Mouse (Mus musculus) fibroblast of lung, adult 2 months (primary cell): ENCODE measurements around the gene Cntn5.
"Not testable (repeated sequence)": the region's sequence is repeated elsewhere in the genome, so short reads cannot be mapped to it uniquely, and the experiment has no call there.

Source experiments
- DNase-seq: peaks from one replicate; pipeline ENCODE4 v3.0.0-alpha.2; 2011; ENCODE audit warnings: low read depth

Gene Cntn5

DNA sequence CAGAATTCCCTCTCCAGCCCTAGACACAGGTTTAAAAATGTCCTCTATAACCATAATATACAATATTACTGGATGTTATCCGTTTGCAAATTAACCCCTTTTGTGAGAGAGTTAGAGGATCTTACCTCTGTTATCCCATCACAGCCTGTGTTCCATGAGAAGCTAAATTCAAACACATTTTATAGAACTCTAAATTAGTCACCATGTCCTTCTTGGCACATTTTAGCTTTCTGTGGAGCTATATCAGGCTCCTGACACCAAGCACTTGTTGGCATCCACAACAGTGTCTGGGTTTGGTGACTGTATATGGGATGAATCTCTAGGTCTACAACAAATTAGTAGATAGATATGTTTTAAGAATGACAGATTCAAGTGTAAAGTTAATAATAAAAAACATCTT lies 253.9 kb downstream of the Cntn5 start:
- DNase-seq: no peak

DNA sequence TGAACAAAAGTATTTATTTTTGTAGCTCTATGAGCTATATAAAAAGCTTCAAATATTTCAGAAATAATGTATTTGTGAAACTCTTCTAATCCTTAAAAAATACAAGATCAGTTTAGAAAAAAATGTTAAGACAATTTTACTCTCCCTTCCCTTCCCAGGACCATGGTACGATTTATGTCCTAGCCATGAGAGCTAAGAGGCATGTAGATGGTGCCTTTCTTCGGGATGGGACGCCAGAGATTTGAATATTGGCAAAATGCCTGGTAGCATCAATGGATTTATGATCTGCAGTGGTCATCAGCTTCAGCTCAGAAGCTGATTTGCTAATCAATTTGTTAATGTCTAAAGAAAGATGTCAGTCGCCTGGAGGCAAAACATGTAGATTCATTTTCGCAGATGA lies 258.6 kb downstream of the Cntn5 start:
- no peak for DNase-seq

DNA sequence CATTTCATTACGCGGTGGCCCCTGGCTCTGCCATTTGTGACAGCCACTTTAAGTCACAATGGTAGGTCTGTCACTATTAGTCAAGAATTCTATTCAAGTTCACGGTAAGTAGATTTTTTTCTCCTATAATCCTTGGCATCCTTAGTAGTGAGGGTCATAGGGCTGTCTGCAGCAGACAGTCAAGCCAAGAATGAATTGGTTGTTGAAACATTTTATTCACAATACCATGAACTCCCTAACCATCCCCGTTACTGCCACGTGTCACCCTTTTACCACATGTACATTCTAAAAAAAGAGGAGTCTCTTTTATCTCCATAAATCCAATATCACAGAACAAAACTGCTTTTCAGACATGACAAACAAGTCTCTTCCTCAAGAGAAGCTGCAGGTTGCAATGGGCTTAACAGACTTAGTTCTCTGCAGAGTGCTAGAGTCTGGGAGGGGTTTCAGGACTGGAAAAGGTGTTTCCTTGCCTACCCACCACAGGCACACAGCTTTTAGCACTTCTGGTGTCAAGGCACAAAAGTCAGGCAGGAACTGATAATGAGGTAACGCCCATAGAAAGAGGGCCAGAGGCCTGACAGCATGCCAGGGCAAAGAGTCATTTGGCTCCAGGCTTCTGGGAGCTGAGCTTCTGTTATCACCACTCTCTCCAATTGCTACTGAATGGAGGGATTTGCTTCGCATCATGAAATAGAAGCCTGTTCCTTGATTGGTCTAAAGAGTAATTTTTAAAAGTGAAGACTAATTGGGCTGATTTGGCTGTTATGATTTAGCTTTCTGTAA lies 259.3 kb downstream of the Cntn5 start:
- no peak for DNase-seq

GRCm38 (mm10) chr9:10618036-10618435 lies 286.5 kb downstream of the Cntn5 start:
- DNase-seq: no peak

DNA sequence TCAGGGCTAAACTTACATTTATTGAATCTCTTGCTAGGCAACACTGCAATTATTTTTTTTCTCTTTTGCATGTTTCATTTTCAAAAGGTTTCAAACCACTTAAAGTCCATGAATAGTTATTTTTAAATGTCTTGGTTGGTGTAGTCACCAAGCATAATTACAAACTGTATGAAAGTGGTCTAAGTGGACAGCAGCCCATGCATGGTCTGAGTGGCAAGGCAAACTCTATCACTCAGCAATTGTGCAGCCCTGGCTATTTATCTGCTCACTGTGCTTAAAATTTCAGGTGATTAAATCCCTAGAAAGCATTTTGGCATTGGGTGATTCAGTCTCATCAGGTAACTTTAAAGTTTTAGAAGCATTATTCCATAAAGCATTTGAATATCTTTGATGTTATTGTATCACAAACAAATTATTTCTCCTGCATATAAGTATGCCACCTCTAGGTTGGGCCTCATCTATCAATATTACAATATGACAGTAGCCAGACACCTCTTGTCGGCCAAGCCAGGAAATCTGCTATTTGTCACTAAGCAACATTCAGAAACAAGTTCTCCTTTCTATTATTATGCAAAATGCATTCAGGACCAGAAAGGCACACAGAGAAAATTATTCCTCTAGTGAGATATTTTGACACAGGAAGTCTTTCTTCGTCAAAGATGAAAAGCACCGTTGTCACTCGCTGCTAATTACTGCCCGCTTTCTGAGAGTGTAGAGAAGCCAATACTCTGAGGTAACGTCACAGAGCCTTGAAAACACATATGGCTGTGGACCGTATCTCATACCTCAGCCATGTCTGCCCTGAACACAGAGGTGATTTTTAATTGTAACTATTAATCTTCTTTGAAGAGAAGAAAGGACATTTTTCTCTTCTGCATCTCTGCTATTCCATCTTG lies 329.0 kb downstream of the Cntn5 start:
- DNase-seq: no peak

DNA sequence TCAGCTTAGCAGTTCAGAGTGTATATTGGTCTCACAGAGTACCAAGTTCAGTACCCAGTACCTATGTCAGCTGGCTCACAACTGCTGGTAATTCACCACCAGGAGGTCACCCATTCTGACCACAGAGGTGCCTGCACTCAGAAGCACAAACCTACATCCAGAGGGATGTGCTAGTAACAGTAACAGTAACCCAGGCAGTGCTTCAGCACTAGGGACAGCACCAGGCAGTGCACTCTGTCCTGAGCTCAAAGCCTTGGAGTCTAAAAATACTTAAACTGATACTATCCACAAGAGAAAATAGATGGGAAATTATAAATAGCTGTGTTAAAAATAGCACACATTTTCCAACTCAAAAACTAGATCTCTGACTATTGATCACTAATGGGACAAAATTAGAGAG lies 334.7 kb downstream of the Cntn5 start:
- no peak for DNase-seq

DNA sequence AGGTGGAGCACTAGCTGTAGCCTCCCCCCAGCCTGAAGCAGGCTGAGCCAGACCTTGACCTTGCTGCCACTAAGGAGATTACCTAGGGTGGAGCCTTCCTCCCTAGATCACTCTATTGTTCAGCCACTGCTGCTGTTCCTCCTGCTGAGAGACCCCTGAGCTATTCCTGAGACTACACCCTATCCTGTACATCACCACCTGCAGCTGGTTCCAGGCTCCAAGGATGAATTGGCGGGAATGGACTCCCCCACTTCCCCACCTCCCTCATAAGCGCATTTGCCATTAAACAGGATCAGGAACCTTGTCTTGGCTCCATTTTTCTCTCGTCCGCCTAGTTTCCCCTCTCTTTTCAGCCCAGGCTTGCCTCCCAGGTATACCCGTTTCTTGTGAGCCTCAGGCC lies 363.7 kb downstream of the Cntn5 start:
- DNase-seq: not testable (repeated sequence)

DNA sequence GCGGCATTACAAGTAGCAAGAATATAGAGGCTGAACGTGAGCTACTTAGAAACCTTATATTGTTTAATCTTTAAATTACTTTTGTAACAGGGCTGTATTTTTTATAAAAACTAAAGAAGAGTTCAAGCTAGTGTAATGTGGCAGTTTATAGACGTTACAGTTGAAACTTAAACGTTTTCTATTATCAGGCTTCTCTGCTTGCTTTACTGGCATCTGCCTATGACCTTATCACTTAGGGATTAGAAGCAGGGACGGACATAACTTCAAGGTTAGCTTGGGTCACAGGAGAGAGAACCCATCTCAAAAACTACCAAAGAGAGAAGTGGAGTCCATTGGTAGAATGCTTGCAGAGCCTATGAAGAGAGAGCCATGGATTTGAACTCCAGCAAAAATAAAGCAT lies 372.3 kb downstream of the Cntn5 start:
- DNase-seq: no peak

DNA sequence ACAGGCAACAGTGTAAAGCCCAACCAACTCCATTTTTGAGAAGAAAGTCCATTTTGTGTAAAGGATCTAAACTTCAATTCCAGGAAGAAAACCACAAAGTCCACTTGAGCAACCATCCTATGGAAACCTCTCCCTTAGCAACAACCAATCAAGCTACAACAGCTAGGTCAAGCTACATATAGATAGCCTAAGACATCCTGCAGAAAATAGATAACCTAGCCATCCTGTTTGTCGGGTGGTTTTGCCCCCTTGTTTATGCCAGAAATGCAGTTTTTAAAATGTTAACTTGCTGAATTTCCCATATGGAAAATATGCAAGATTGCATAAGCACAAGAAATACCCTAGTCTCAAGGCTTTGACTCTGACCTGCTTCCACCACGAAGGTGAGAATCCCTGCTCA lies 373.5 kb downstream of the Cntn5 start:
- no peak for DNase-seq

- DNase-seq: no peak
Measured at GRCm38 (mm10) chr9:10529528-10529927, 375.0 kb downstream of the Cntn5 start.

DNA sequence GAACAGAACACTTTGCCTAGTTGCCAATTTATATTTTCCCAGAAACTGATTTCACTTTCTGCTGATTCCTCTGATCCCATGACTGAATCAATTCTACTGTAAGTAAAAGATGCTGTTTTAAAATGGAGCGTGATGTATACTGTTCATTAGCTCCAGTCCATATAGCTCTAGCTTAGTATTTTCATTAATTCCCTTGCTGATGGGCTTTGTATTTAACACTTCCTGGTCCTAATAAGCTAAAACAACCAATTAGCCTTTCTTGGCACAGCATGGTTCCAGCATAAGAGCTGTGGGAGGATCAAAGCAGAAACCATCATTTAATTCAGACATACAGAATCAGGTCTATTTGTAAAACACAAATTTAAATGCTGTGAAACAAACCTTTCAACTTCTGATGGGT lies 375.5 kb downstream of the Cntn5 start:
- DNase-seq: no peak

DNA sequence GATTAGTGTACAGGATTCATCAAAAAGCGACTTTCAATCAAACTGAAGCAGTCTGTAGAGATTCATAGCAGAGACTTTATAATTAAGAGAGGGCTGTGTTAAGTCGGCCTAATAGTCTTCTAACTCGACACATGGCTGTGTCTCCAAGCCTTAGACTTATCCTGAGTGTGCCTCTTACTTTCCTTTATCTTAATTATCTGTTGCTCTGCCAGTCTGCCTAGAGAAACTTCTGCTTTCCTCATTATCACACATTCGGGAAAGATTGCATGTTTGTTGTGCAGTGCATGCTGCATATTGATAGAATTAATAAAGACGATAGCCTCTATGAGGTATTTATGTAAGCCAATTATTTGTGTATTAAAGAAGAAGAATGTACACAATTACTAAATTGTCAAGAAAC lies 375.9 kb downstream of the Cntn5 start:
- DNase-seq: no peak

DNA sequence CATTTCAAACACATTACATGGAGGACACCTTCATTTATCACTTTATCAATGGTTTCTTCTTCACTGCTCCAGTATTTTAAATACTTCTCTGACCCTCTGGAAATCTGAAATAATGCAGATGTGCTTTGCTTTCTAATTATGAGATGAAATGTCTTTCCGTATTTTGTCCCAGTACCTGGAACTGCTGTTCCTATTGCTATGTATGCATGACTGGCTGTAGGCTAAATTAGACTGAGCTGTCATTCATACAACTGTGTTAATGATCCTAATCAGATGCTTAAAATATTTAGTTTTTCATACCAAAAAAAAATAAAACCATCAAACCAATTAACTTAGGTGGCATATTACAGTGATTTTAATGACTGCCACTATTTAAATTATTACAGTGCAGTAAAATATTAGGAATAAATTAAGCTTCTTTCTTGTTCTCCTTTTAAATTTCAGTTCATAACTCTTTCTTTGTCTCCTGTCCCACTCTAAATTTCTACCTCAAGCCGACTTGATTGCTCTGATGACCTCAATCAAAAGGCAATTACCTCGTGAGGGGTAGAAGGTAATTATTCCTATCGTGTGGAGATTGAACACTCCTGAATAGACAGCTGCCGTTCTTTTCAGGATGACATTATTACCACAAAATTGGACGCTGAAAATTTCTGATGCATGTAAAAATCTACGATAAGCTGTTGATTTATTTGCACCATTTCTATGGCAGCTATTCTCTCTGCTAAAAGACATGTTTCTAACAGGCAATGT lies 378.5 kb downstream of the Cntn5 start:
- DNase-seq: no peak

DNA sequence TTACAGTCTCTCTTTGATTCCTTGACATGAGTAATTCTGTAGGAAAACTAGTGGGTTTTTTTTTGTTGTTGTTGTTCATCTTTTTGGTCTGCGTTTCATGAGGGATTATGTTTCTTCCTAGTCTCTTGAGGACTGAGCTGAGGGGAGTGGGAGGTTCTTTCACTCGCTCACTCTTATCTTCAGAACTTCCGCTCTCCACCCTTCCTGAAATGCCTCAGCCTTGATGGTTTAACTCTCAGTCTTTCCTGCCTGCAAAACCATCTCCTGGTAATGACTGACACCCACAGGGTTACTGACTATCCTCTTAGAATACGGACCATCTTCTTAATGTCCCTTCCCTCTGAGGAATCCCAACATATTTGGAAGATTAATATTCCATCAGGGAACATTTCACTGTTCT lies 382.0 kb downstream of the Cntn5 start:
- DNase-seq: no peak

DNA sequence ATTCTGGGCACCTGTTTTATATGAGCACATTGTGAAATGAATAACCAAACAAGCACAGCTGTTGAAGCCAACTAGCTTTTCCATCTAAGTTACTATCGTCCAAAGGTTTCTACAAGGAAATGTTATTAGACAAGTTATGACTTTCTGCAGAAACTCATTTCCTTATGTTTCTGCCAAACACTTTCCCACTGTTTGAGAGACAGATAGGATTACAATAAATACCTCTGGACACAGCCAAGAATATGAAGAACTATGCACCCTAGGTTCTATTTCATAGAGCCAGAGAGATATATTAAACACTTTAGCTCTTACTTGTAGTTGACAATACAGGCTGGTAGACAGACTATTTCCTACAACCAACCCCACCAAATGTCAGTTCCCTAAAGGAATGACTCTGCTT lies 383.5 kb downstream of the Cntn5 start:
- no peak for DNase-seq

GRCm38 (mm10) chr9:10492243-10492642 lies 412.3 kb downstream of the Cntn5 start:
- DNase-seq: no peak

DNA sequence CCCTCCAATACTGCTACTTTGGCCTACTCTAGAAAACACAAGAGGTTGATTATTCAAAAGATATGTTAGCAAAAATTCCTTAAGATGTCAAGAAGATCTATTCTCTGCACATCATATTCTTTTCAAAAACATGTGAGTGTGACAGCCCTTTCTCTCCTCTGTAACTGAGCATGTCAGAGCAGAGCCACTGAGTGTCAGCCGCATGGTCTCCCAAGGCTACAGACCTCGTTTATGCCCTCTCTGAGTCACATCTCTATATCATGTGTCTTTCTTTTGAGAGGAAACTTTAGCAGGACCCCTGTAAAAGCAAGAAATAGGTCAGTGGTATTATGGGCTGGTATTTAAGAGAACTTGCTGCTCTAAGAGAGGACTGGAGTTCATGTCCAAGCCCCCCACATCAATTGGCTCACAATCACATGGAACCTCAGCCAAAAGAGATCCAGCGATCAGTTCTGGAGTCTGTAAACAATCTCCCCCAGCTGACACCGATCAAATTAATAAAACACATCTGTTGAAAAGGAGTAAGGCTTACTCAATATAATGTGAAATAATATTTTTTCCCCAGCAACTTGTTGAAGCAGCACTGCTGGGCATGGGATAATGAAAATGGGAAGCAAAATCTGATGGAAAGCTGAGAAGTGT lies 433.0 kb downstream of the Cntn5 start:
- no peak for DNase-seq

GRCm38 (mm10) chr9:10464758-10465157 lies 439.8 kb downstream of the Cntn5 start:
- no peak for DNase-seq

DNA sequence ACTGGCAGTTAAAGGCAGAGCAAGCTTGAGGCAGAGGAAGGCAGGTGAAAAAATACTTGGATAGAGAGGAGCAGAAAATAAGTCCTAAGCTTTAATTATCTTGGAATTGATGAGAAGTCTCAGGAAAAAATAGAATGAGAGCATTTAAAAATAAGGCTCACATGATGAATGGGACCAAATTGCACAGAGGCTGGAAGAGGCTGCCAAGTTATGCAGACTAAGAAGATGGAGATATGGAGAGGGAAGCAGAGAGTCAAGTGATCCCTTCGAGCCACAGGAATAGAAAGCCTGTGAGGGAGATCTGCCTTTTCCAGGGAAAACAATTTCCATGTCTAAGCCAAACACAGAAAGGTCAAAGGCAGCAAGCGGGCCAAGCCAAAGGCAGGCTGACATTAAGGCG lies 446.7 kb downstream of the Cntn5 start:
- DNase-seq: no peak

DNA sequence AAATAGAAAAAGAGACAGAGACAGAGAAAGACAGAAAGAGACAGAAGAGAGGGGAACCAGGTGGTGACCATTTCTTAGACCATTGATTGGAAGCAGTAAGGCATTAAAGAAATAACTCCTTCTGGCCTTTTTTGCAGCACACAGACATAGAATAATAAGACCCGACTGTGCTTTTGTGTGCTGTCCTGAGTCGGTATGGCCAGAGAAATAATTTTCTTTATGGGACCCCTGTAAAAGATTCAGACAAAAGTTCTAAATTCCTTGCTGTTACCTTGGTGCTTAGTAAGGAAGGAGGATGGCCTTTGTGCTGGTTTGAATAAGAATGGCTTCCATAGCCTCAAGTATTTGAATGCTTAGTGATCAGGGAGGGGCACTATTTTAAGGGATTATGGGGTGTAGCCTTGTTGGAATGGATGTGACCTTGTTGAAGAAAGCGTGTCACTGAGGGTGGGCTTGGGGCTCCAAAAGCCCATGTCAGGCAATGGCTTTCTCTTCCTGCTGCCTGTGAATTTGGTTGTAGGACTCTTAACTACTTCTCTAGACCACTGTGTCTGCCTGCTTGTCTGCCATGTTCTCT lies 455.5 kb downstream of the Cntn5 start:
- no peak for DNase-seq

DNA sequence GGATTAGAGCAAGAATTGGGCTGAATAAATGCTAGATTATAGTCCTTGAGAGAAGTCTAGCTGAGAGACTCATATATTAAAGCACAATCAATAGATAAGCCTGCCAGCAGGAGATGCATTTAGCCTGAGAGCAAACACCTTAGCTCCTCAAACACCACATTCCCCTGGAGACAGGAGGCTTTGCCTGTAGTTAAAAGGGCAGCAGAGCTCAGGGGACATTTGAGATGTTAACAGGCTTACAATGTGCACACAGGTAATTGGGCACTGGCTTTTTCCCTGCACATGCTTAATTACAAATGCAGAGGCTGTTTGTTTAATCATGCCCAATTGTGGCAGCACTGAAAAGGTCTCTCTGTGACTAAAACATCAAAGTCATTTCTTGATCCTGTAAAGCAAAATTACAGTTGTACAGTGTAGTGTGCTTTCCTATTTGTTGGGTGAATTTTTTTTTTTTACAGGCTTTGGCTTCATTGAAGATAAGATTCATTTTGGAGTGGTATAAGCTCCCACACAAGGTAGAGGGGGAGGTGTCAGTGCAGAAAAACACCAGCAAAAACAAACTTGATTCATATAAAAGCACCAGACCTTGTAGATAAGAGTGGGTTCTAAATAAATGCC lies 457.2 kb downstream of the Cntn5 start:
- DNase-seq: no peak
